Mouse (Mus musculus): ENCODE measurements at regions not wholly inside any gene's neighbourhood (a gene's known extent, or its start where the extent isn't known, plus 50 kb on each side); places are given as distances from the start of the nearest gene placed in this dataset.

GRCm38 (mm10) chr3:102619666-102620377, 114.5 kb upstream of the Tspan2 start:
- Histone ChIP-seq H3K27ac (no peak overlapping the region), H3K27me3 (no peaks in the 10 kb centered on the region), H3K4me2 (replicated peaks) (no peak overlapping the region), H3K9ac (no peak overlapping the region), H3K4me1 (no peaks in the 10 kb centered on the region), H3K4me3 (no peak overlapping the region), H3K9me3 (no peaks in the 10 kb centered on the region), H3K36me3 (no peaks in the 10 kb centered on the region)
- no peak for ATAC-seq (ENCODE audit: insufficient number of reproducible peaks, insufficient read depth, low FRiP score, low TSS enrichment)
- WGBS = 57% methylated on average over 8 of the region's 8 CpGs

- Histone ChIP-seq H3K36me3 (no peaks in the 10 kb centered on the region), H3K27ac (no peak overlapping the region), H3K9ac (no peak overlapping the region), H3K4me3 (no peak overlapping the region), H3K9me3 (no peaks in the 10 kb centered on the region), H3K27me3 (no peaks in the 10 kb centered on the region), H3K4me1 (peaks cover 8% of the 10 kb centered on the region; the same call in 1 of the 2 replicates), H3K4me2 (replicated peaks) (no peak overlapping the region)
- 46% methylated on average over 4 of the region's 4 CpGs for WGBS
- peak; percentile 81 for ATAC-seq (ENCODE audit: insufficient number of reproducible peaks, insufficient read depth, low FRiP score, low TSS enrichment)
These were observed 98.3 kb upstream of the Tspan2 start for GRCm38 (mm10) chr3:102636076-102636475.

GRCm38 (mm10) chr3:102636674-102637073, 97.7 kb upstream of the Tspan2 start:
- Histone ChIP-seq H3K4me1 (peaks cover 8% of the 10 kb centered on the region; the same call in 1 of the 2 replicates), H3K27ac (peak overlapping the region; percentile 60), H3K9me3 (no peaks in the 10 kb centered on the region), H3K27me3 (no peaks in the 10 kb centered on the region), H3K9ac (no peak overlapping the region), H3K36me3 (no peaks in the 10 kb centered on the region), H3K4me3 (no peak overlapping the region), H3K4me2 (replicated peaks) (no peak overlapping the region)
- WGBS = 41% methylated on average over 4 of the region's 4 CpGs
- ATAC-seq (ENCODE audit: insufficient number of reproducible peaks, insufficient read depth, low FRiP score, low TSS enrichment) = no peak

DNA sequence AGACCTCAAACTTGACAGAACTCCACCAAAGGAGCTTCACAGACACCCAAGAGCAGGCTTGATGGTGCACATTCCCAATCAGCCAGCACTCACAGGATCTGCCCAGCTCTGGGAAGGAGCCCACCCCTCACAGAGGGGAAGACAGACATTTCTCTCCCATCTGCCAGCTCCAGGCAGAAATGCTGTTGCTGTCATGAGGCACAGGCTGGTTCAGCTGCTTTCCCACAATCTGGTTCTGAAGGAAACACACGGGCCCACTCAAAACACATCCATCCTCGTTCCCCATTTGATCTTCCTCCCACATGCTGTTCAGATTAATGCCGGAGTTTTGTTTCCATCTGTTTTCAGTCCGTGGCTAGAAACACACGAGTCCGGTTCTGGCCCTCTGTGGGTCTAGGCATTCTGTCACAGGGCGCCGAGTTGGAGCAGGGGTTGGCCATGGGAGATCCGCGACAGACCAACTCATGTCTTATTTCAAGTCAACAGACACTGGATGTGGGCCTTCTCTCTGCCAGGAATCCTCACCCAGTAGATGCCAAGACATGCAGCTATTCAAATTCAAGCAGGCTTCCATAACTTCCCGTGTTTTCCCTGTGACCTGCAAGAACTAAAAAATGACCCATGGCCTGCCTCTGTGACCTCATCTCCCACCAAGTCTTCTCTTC, 89.9 kb upstream of the Tspan2 start:
- no peak overlapping the region for H3K27ac ChIP-seq
- WGBS = 45% methylated on average over 11 of the region's 11 CpGs

DNA sequence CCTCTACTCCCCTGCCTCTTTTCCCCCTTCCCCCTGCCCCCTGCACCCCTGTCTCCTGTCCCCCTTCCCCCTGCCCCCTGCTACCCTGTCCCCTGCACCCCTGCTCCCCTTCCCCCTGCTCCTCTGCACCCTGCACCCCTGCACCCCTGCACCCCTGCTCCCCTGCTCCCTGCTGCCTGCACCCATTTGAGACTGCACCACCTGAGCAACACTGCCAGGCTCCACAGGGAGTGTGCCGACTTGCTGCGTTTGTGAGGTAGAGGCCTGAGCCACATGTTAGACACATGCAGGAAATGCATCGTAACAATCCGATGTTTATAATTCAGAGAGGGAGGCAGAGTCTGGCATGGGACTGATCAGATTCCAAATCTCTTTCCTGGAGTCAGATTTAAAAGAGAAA, 85.9 kb upstream of the Tspan2 start:
- 33% methylated on average over 4 of the region's 4 CpGs for WGBS
- H3K27me3 ChIP-seq = no peaks in the 10 kb centered on the region
- no peaks in the 10 kb centered on the region for H3K9me3 ChIP-seq
- peak overlapping the region; percentile 80 for H3K27ac ChIP-seq
- no peak overlapping the region for H3K4me2 ChIP-seq (replicated peaks)
- H3K4me1 ChIP-seq = peaks cover 16% of the 10 kb centered on the region
- no peaks in the 10 kb centered on the region for H3K36me3 ChIP-seq
- no peak overlapping the region for H3K9ac ChIP-seq
- no peak for ATAC-seq (ENCODE audit: insufficient number of reproducible peaks, insufficient read depth, low FRiP score, low TSS enrichment)
- H3K4me3 ChIP-seq = no peak overlapping the region

More for the DNA sequence above, 89.9 kb upstream of the Tspan2 start:
- peaks cover 16% of the 10 kb centered on the region for H3K4me1 ChIP-seq
- no peak for ATAC-seq (ENCODE audit: insufficient number of reproducible peaks, insufficient read depth, low FRiP score, low TSS enrichment)
- no peaks in the 10 kb centered on the region for H3K27me3 ChIP-seq
- no peaks in the 10 kb centered on the region for H3K36me3 ChIP-seq
- H3K4me2 ChIP-seq (replicated peaks) = no peak overlapping the region
- H3K9me3 ChIP-seq = no peaks in the 10 kb centered on the region
- no peak overlapping the region for H3K9ac ChIP-seq
- H3K4me3 ChIP-seq = no peak overlapping the region

DNA sequence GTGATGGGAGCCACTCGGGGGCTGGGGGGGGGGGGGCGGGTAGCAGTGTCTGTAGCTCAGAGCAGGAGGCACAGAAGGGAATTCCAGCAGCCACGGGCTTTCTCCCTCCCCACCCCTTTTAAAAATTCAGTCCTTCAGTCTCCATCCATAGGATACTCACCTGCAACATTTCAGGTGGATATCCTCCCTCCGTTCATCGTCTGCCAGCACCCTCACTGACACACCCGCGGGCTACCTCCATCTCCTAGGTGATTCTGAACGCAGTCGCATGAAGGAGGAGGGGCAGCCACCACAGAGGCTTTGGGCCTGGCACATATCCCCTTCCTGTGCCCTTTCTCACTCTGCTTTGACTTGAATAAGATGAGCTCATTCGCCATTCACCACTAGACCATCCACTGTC, 79.4 kb upstream of the Tspan2 start:
- H3K4me2 ChIP-seq (replicated peaks) = no peak overlapping the region
- H3K4me3 ChIP-seq = no peak overlapping the region
- H3K27ac ChIP-seq = no peak overlapping the region
- no peaks in the 10 kb centered on the region for H3K27me3 ChIP-seq
- ATAC-seq (ENCODE audit: insufficient number of reproducible peaks, insufficient read depth, low FRiP score, low TSS enrichment) = no peak
- no peaks in the 10 kb centered on the region for H3K9me3 ChIP-seq
- 85% methylated on average over 10 of the region's 10 CpGs for WGBS
- peaks cover 14% of the 10 kb centered on the region for H3K4me1 ChIP-seq
- no peaks in the 10 kb centered on the region for H3K36me3 ChIP-seq
- no peak overlapping the region for H3K9ac ChIP-seq

DNA sequence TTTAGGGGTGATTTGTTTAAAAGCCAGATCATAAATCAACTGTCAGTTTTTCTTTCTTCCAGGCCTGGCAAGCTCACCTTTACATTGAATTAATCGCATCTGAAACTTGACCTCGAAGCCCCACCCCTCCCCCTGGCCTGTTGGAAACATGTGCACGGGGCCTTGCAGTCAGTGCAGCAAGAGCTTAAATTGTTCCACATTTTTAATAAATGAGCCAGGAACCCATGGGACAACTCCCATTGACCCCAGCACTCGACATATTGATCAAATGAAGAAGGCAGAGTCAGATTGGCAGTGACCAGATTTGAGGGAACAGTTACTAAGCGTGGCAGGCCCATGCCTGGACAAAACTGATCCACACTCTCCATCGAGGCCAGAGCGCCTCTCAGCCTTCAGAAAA, 77.2 kb upstream of the Tspan2 start:
- Histone ChIP-seq H3K27ac (no peak overlapping the region), H3K4me3 (no peak overlapping the region), H3K27me3 (no peaks in the 10 kb centered on the region), H3K4me1 (peaks cover 14% of the 10 kb centered on the region), H3K36me3 (no peaks in the 10 kb centered on the region), H3K9ac (no peak overlapping the region), H3K9me3 (no peaks in the 10 kb centered on the region), H3K4me2 (replicated peaks) (no peak overlapping the region)
- 29% methylated on average over 7 of the region's 7 CpGs for WGBS
- ATAC-seq (ENCODE audit: insufficient number of reproducible peaks, insufficient read depth, low FRiP score, low TSS enrichment) = no peak

DNA sequence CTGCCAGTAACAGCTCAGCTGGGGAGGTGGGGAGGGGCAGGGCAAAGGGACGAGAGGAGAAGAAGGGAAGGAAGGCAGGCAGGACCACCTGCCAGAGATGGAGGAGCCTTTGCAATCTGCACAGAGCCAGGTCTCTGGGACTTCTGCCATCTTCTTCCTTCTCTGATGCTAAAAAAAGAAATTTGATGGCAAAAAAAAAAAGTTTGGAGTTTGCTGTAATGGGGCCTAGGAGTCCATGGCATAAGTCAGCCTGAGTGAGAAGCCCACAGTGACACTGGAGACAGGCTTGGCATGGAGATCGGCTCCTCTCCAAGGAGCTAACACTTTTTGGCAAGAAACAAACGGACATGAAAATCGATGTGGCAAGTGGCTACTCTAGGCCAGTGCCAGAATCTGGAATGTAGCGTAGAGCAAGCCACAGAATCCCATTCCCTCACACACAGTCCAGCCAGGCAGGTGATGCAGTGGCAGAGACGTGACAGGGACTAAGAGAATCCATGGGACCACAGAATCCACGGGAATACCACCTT, 76.7 kb upstream of the Tspan2 start:
- Histone ChIP-seq H3K4me2 (replicated peaks) (no peak overlapping the region), H3K36me3 (no peaks in the 10 kb centered on the region), H3K27ac (no peak overlapping the region), H3K9me3 (no peaks in the 10 kb centered on the region), H3K9ac (no peak overlapping the region), H3K4me3 (no peak overlapping the region), H3K27me3 (no peaks in the 10 kb centered on the region), H3K4me1 (peaks cover 14% of the 10 kb centered on the region)
- no peak for ATAC-seq (ENCODE audit: insufficient number of reproducible peaks, insufficient read depth, low FRiP score, low TSS enrichment)
- WGBS = 77% methylated on average over 7 of the region's 7 CpGs

DNA sequence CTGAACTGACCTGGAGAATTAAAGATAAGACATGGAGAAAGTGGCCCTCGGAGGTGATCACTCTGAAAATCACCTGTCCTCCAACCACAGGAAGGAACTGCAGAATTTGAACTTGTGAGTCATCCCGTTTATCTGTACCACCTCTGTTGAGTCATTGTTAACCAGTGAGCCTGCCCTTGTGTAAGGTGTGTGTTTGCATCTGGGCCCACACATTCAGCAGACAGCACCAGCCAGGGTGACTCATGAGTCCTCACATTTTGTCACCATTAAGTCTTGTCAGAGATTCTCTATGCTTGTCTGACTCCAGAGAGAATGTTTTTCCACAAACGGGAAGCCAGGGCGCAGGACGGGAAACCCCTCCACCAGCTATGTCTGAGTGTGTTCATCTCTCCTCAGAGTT, 75.0 kb upstream of the Tspan2 start:
- H3K27me3 ChIP-seq = no peaks in the 10 kb centered on the region
- no peaks in the 10 kb centered on the region for H3K9me3 ChIP-seq
- peaks cover 21% of the 10 kb centered on the region for H3K4me1 ChIP-seq
- no peak for ATAC-seq (ENCODE audit: insufficient number of reproducible peaks, insufficient read depth, low FRiP score, low TSS enrichment)
- 90% methylated on average over 5 of the region's 5 CpGs for WGBS
- no peak overlapping the region for H3K27ac ChIP-seq
- no peak overlapping the region for H3K9ac ChIP-seq
- no peak overlapping the region for H3K4me2 ChIP-seq (replicated peaks)
- H3K4me3 ChIP-seq = no peak overlapping the region
- no peaks in the 10 kb centered on the region for H3K36me3 ChIP-seq

GRCm38 (mm10) chr3:102661296-102661695, 73.0 kb upstream of the Tspan2 start:
- H3K4me1 ChIP-seq = peaks cover 20% of the 10 kb centered on the region
- H3K27ac ChIP-seq = no peak overlapping the region
- no peak overlapping the region for H3K4me3 ChIP-seq
- no peaks in the 10 kb centered on the region for H3K9me3 ChIP-seq
- H3K4me2 ChIP-seq (replicated peaks) = no peak overlapping the region
- no peak for ATAC-seq (ENCODE audit: insufficient number of reproducible peaks, insufficient read depth, low FRiP score, low TSS enrichment)
- WGBS = 88% methylated on average over 7 of the region's 7 CpGs
- H3K27me3 ChIP-seq = no peaks in the 10 kb centered on the region
- no peaks in the 10 kb centered on the region for H3K36me3 ChIP-seq
- no peak overlapping the region for H3K9ac ChIP-seq

DNA sequence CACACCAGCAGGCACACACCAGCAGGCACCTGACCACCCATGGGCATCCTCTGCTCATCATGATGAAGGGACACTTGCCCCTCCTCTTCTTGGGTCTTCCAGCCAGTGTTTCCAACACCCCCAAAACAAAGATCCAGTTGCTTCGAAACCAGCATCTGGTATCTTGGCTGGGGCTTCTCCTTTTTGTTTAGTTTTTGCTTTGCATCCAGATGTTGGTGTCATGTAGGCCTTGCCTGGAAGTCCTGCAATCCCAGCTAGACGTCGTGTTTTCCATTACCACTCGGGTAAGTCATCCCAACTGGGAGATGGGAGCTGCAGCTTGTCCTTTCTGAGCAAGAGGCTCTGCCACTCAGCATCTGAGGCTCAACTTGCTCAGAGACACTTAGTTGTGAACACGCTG, 70.6 kb upstream of the Tspan2 start:
- Histone ChIP-seq H3K4me3 (no peak overlapping the region), H3K9me3 (no peaks in the 10 kb centered on the region), H3K9ac (no peak overlapping the region), H3K27ac (0 out of 2 replicates have a peak overlapping the region, but pooled peaks have one; percentile 43), H3K4me2 (replicated peaks) (no peak overlapping the region), H3K4me1 (peaks cover 10% of the 10 kb centered on the region; the same call in 1 of the 2 replicates), H3K27me3 (no peaks in the 10 kb centered on the region), H3K36me3 (no peaks in the 10 kb centered on the region)
- WGBS = 72% methylated on average over 5 of the region's 5 CpGs
- no peak for ATAC-seq (ENCODE audit: insufficient number of reproducible peaks, insufficient read depth, low FRiP score, low TSS enrichment)

- no peak overlapping the region for H3K9ac ChIP-seq
- no peaks in the 10 kb centered on the region for H3K27me3 ChIP-seq
- no peak for ATAC-seq (ENCODE audit: insufficient number of reproducible peaks, insufficient read depth, low FRiP score, low TSS enrichment)
- H3K4me1 ChIP-seq = peaks cover 10% of the 10 kb centered on the region; the same call in 1 of the 2 replicates
- no peaks in the 10 kb centered on the region for H3K36me3 ChIP-seq
- WGBS = 84% methylated on average over 6 of the region's 6 CpGs
- H3K4me3 ChIP-seq = no peak overlapping the region
- H3K4me2 ChIP-seq (replicated peaks) = no peak overlapping the region
- no peaks in the 10 kb centered on the region for H3K9me3 ChIP-seq
- no peak overlapping the region for H3K27ac ChIP-seq
These were observed 69.6 kb upstream of the Tspan2 start for GRCm38 (mm10) chr3:102664665-102665190.

All from embryonic facial prominence, embryonic 12.5 days (tissue).